Mouse (Mus musculus): ENCODE results near the gene Pcsk2.

DNA sequence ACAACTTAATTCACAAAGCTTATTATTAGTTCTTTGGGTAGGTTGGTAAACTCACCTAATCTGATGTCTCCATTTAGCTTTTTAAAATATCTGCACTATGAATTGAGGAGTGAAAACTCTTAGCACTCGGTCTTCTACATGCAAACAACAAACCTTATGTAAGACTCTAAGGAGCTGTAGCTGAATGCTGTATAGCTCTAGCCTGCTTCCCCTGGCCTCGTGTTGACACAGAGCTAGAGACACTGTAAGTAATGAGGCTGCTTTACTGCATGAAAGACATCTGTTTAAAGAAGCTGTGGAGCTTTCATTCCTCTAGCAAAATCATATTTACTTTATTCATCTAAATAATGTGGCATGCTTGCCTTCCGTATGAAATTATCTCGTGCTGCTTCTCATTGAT is 14.4 kb downstream of the Pcsk2 start:
- TF ChIP-seq CTCF (IDR thresholded peaks at IDR 0.05; ENCODE audit: borderline replicate concordance, control insufficient read depth, extremely low read depth, insufficient read depth, low read length, poor library complexity) (no peak), POLR2A (IDR thresholded peaks at IDR 0.05; ENCODE audit: control insufficient read depth, extremely low read depth, insufficient read depth, low read length, poor library complexity) (no peak)
